Mouse (Mus musculus): ENCODE results near the gene Stx6. TPM values are rescaled to one million over a fixed set of nuclear protein-coding genes. Genes with fewer than 3 reads are reported as not detected.

Gene Stx6
- polyA plus RNA-seq, 1 experiment from 2014 or later = 86.1 TPM

GRCm38 (mm10) chr1:155212081-155212480, 53.6 kb downstream of the Stx6 start:
- ATAC-seq (ENCODE audit: insufficient number of reproducible peaks, low FRiP score, low TSS enrichment, low read depth) = no peak
- Histone ChIP-seq H3K9me3 (no peaks in the 10 kb centered on the region), H3K4me3 (no peak overlapping the region), H3K4me1 (peaks cover 71% of the 10 kb centered on the region), H3K27me3 (no peaks in the 10 kb centered on the region), H3K27ac (peak overlapping the region; percentile 57), H3K4me2 (0 out of 2 replicates have a peak overlapping the region, but pooled peaks have one; percentile 11), H3K9ac (no peak overlapping the region), H3K36me3 (peaks cover 8% of the 10 kb centered on the region; the same call in 1 of the 2 replicates)
- WGBS = 36% methylated on average over 4 of the region's 4 CpGs

GRCm38 (mm10) chr1:155212493-155212892, 54.0 kb downstream of the Stx6 start:
- H3K4me1 ChIP-seq = peaks cover 75% of the 10 kb centered on the region
- 0 out of 2 replicates have a peak overlapping the region, but pooled peaks have one; percentile 11 for H3K4me2 ChIP-seq
- H3K9ac ChIP-seq = no peak overlapping the region
- H3K27ac ChIP-seq = peak overlapping the region; percentile 57
- no peaks in the 10 kb centered on the region for H3K27me3 ChIP-seq
- H3K36me3 ChIP-seq = peaks cover 9% of the 10 kb centered on the region; the same call in 1 of the 2 replicates
- no peaks in the 10 kb centered on the region for H3K9me3 ChIP-seq
- H3K4me3 ChIP-seq = no peak overlapping the region
- peak; percentile 57 for ATAC-seq (ENCODE audit: insufficient number of reproducible peaks, low FRiP score, low TSS enrichment, low read depth)
- WGBS = 12% methylated on average over 6 of the region's 6 CpGs

- H3K4me1 ChIP-seq = peaks cover 76% of the 10 kb centered on the region
- H3K9ac ChIP-seq = no peak overlapping the region
Observed at GRCm38 (mm10) chr1:155212936-155213774, 54.6 kb downstream of the Stx6 start.

GRCm38 (mm10) chr1:155213912-155214311, 55.4 kb downstream of the Stx6 start:
- Histone ChIP-seq H3K27ac (peak overlapping the region; percentile 4; the same call in 1 of the 2 replicates), H3K4me2 (no peak overlapping the region), H3K4me3 (no peak overlapping the region), H3K36me3 (peaks cover 9% of the 10 kb centered on the region; the same call in 1 of the 2 replicates), H3K27me3 (no peaks in the 10 kb centered on the region), H3K4me1 (peaks cover 76% of the 10 kb centered on the region), H3K9me3 (no peaks in the 10 kb centered on the region), H3K9ac (no peak overlapping the region)
- no peak for ATAC-seq (ENCODE audit: insufficient number of reproducible peaks, low FRiP score, low TSS enrichment, low read depth)
- whole genome bisulfite sequencing = 64% methylated on average over 7 of the region's 7 CpGs

More at GRCm38 (mm10) chr1:155212936-155213774, 54.6 kb downstream of the Stx6 start:
- Histone ChIP-seq H3K4me2 (no peak overlapping the region), H3K27ac (peak overlapping the region; percentile 57), H3K9me3 (no peaks in the 10 kb centered on the region), H3K4me3 (no peak overlapping the region), H3K36me3 (peaks cover 9% of the 10 kb centered on the region; the same call in 1 of the 2 replicates), H3K27me3 (no peaks in the 10 kb centered on the region)
- 0 out of 2 replicates have a peak, but pooled peaks have one; percentile 24 for ATAC-seq (ENCODE audit: insufficient number of reproducible peaks, low FRiP score, low TSS enrichment, low read depth)
- WGBS = 17% methylated on average over 18 of the region's 18 CpGs

- Histone ChIP-seq H3K4me3 (no peak overlapping the region), H3K9ac (no peak overlapping the region), H3K4me2 (no peak overlapping the region), H3K36me3 (peaks cover 20% of the 10 kb centered on the region), H3K9me3 (no peaks in the 10 kb centered on the region), H3K27me3 (no peaks in the 10 kb centered on the region), H3K4me1 (peaks cover 69% of the 10 kb centered on the region), H3K27ac (no peak overlapping the region)
- 32% methylated on average over 9 of the region's 9 CpGs for WGBS
- no peak for ATAC-seq (ENCODE audit: insufficient number of reproducible peaks, low FRiP score, low TSS enrichment, low read depth)
Observed at GRCm38 (mm10) chr1:155215066-155215764, 56.7 kb downstream of the Stx6 start.

GRCm38 (mm10) chr1:155216313-155216712, 57.8 kb downstream of the Stx6 start:
- Histone ChIP-seq H3K27me3 (no peaks in the 10 kb centered on the region), H3K4me3 (no peak overlapping the region), H3K9ac (no peak overlapping the region), H3K36me3 (peaks cover 25% of the 10 kb centered on the region), H3K4me1 (peaks cover 64% of the 10 kb centered on the region), H3K9me3 (no peaks in the 10 kb centered on the region), H3K4me2 (no peak overlapping the region), H3K27ac (no peak overlapping the region)
- ATAC-seq (ENCODE audit: insufficient number of reproducible peaks, low FRiP score, low TSS enrichment, low read depth) = no peak
- 48% methylated on average over 11 of the region's 11 CpGs for WGBS

GRCm38 (mm10) chr1:155216844-155217243, 58.3 kb downstream of the Stx6 start:
- H3K4me2 ChIP-seq = no peak overlapping the region
- H3K4me1 ChIP-seq = peaks cover 62% of the 10 kb centered on the region
- H3K27ac ChIP-seq = no peak overlapping the region
- no peak overlapping the region for H3K4me3 ChIP-seq
- no peaks in the 10 kb centered on the region for H3K27me3 ChIP-seq
- H3K9ac ChIP-seq = no peak overlapping the region
- H3K36me3 ChIP-seq = peaks cover 25% of the 10 kb centered on the region
- 29% methylated on average over 6 of the region's 6 CpGs for WGBS
- no peaks in the 10 kb centered on the region for H3K9me3 ChIP-seq
- ATAC-seq (ENCODE audit: insufficient number of reproducible peaks, low FRiP score, low TSS enrichment, low read depth) = no peak

- Histone ChIP-seq H3K9ac (no peak overlapping the region), H3K9me3 (no peaks in the 10 kb centered on the region), H3K4me3 (no peak overlapping the region), H3K4me2 (no peak overlapping the region), H3K27ac (no peak overlapping the region), H3K4me1 (peaks cover 60% of the 10 kb centered on the region), H3K36me3 (peaks cover 25% of the 10 kb centered on the region), H3K27me3 (no peaks in the 10 kb centered on the region)
- no peak for ATAC-seq (ENCODE audit: insufficient number of reproducible peaks, low FRiP score, low TSS enrichment, low read depth)
- WGBS = 48% methylated on average over 9 of the region's 9 CpGs
Observed at GRCm38 (mm10) chr1:155217865-155218541, 59.5 kb downstream of the Stx6 start.

GRCm38 (mm10) chr1:155218924-155219323, 60.4 kb downstream of the Stx6 start:
- Histone ChIP-seq H3K4me2 (no peak overlapping the region), H3K27ac (no peak overlapping the region), H3K9me3 (no peaks in the 10 kb centered on the region), H3K4me1 (peaks cover 55% of the 10 kb centered on the region), H3K9ac (no peak overlapping the region), H3K36me3 (peaks cover 29% of the 10 kb centered on the region), H3K4me3 (no peak overlapping the region), H3K27me3 (no peaks in the 10 kb centered on the region)
- WGBS = 79% methylated on average over 5 of the region's 5 CpGs
- no peak for ATAC-seq (ENCODE audit: insufficient number of reproducible peaks, low FRiP score, low TSS enrichment, low read depth)

- H3K9me3 ChIP-seq = no peaks in the 10 kb centered on the region
- 49% methylated on average over 11 of the region's 11 CpGs for WGBS
- no peak overlapping the region for H3K9ac ChIP-seq
- ATAC-seq (ENCODE audit: insufficient number of reproducible peaks, low FRiP score, low TSS enrichment, low read depth) = no peak
- H3K4me2 ChIP-seq = no peak overlapping the region
- no peaks in the 10 kb centered on the region for H3K27me3 ChIP-seq
- H3K4me3 ChIP-seq = no peak overlapping the region
- no peak overlapping the region for H3K27ac ChIP-seq
- H3K36me3 ChIP-seq = peaks cover 37% of the 10 kb centered on the region
- peaks cover 33% of the 10 kb centered on the region for H3K4me1 ChIP-seq
Observed at GRCm38 (mm10) chr1:155222101-155222669, 63.7 kb downstream of the Stx6 start.

GRCm38 (mm10) chr1:155223036-155223435, 64.5 kb downstream of the Stx6 start:
- no peak overlapping the region for H3K4me2 ChIP-seq
- no peak for ATAC-seq (ENCODE audit: insufficient number of reproducible peaks, low FRiP score, low TSS enrichment, low read depth)
- no peak overlapping the region for H3K9ac ChIP-seq
- no peak overlapping the region for H3K27ac ChIP-seq
- H3K4me1 ChIP-seq = peaks cover 30% of the 10 kb centered on the region
- H3K36me3 ChIP-seq = peaks cover 37% of the 10 kb centered on the region
- H3K27me3 ChIP-seq = no peaks in the 10 kb centered on the region
- WGBS = 88% methylated on average over 6 of the region's 6 CpGs
- H3K4me3 ChIP-seq = no peak overlapping the region
- no peaks in the 10 kb centered on the region for H3K9me3 ChIP-seq
